Mouse (Mus musculus): Measurements from ENCODE around the gene Wfikkn2.
"Not testable (repeated sequence)": the region's sequence is repeated elsewhere in the genome, so short reads cannot be mapped to it uniquely, and the experiment has no call there.

The Wfikkn2 gene

GRCm38 (mm10) chr11:94245955-94246788, at the start of gene Wfikkn2:
TSS of gene Wfikkn2 (minus strand) at chr11:94246005.
- no peak for DNase-seq (ENCODE audit: low spot score)

GRCm38 (mm10) chr11:94294996-94295845, 49.4 kb upstream of the Wfikkn2 start:
- DNase-seq (ENCODE audit: low spot score): no peak

- DNase-seq (ENCODE audit: low spot score): no peak
These were observed 44.4 kb upstream of the Wfikkn2 start for GRCm38 (mm10) chr11:94290062-94290740.

DNA sequence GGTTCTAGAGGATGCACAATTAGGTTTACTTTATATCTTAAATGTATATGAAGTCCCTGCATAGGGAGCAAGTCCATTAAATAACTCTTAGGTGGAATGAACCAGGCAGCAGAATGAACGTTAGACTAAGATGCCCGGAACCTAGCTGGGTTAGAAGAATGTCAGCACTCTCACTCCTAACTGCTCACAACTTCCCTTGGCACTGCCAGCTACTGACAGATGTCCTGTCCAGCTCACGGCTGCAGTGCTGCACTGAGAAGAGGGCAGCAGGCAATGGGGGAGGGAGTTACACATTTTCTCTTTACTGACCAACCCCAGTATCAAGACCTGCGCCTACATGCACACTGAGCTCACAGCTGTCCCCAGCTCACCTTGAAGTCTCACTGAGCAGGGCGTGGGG, 41.3 kb upstream of the Wfikkn2 start:
- DNase-seq (ENCODE audit: low spot score): no peak

GRCm38 (mm10) chr11:94285886-94286574, 40.2 kb upstream of the Wfikkn2 start:
- no peak for DNase-seq (ENCODE audit: low spot score)

GRCm38 (mm10) chr11:94283536-94284099, 37.8 kb upstream of the Wfikkn2 start:
- DNase-seq (ENCODE audit: low spot score): no peak

- no peak for DNase-seq (ENCODE audit: low spot score)
These were observed 36.5 kb upstream of the Wfikkn2 start for GRCm38 (mm10) chr11:94282291-94282690.

DNA sequence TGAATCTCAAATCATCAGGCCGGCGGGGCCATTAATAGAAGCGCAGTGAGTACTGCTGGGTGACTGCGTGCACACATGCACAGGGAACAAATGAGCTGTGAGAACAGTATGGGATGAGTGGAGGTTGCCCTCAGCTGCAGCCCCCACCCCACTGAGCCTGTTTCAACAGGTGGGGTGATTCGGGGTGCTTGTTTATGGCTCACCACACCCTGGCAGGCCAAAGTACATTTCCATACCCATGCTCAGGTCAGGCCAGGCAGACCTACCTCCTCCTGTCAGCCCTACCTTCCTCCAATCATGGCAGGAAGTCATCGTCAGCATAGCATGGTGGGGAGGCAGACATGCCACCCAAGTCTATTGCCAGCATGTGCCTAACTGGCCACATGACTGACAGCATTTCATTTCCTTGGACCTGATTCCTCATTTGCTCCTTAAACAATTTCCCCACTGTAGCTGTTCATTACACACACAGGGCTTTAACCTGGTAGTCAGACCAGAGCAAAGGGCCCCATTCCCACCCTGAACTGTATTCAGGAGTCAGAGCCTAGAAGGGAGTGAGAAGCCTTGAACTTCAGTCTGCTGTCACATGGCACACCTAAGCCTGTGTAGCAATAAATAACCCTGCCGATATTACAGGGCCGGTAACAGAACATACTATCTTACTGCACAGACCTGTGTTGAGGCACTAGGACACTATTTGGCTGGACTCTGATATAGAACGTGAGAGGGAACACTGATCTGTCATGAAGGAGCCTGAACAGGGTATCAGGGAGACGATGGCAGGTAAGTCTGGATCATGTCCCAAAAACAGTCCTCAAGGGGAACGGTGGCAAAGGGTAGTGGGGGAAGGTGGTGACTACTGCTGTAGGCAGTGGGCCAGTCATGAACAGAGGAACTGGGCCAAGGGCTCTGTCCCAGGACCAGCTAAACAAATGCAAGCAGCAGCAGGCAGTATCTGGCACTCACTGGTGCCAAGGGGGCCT, 35.7 kb upstream of the Wfikkn2 start, which contains the start of gene Gm21885:
Gene Gm21885, plus strand, starts transcription at position 675 of the 983 bp plus-strand sequence.
- DNase-seq (ENCODE audit: low spot score): no peak

GRCm38 (mm10) chr11:94276869-94277337, 31.1 kb upstream of the Wfikkn2 start:
- DNase-seq (ENCODE audit: low spot score): peak; percentile 87

- DNase-seq (ENCODE audit: low spot score): no peak
These were observed 29.9 kb upstream of the Wfikkn2 start for GRCm38 (mm10) chr11:94275686-94276085.

- DNase-seq (ENCODE audit: low spot score): no peak
These were observed 29.4 kb upstream of the Wfikkn2 start for GRCm38 (mm10) chr11:94275226-94275625.

DNA sequence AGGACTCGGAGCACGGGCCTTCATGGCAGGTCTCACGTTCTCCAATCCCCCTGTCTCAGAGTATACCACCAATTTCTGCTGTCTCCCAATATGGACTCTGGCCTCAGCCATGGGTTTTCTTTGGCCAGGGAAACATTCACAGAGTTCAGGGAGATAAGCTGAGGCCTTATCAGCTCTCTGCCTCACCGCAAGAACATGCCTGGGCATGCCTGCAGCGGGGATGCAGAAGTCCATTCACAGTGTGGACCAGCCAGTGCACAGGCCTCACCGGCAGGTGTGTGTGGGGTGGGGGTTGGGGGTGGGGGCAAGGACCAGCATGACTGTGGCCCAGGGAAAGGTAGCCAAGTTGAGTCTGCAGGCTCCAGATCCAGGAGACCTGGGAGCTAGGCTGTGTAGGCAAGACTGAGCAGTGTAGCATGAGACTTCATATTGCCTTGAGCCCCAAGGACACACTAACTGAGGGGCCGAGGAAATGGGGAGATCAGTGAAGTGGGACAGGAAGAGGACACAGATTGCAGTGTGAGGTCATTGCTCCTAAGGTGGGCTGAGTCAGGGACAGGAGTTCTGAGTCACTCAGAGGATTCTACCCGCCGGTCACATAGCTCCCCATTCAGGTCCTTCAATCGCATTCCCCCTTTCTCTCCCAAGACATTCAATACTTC, 28.5 kb upstream of the Wfikkn2 start:
- peak; percentile 22 for DNase-seq (ENCODE audit: low spot score)

- DNase-seq (ENCODE audit: low spot score): no peak
These were observed 27.4 kb upstream of the Wfikkn2 start for GRCm38 (mm10) chr11:94272960-94273927.

DNA sequence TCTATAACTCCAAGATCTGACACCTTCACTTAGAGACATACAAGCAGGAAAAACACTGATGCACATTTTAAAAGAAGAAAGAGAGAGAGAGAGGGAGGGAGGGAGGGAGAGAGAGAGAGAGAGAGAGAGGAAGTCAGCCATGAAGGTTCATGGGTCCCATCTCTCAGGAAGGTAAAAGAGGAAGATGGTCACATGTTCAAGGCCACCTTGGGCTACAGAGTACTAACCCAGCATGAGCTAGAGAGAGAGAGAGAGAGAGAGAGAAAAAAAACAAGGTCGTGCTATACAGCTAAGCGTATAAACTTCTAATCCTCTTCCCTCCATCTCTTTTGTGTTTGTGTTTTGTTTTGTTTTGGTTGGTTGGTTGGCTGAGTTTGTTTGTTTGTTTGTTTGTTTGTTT, 25.2 kb upstream of the Wfikkn2 start:
- no peak for DNase-seq (ENCODE audit: low spot score)

- no peak for DNase-seq (ENCODE audit: low spot score)
These were observed 24.1 kb upstream of the Wfikkn2 start for GRCm38 (mm10) chr11:94269906-94270305.

GRCm38 (mm10) chr11:94268761-94269160, 23.0 kb upstream of the Wfikkn2 start:
- DNase-seq (ENCODE audit: low spot score): no peak

DNA sequence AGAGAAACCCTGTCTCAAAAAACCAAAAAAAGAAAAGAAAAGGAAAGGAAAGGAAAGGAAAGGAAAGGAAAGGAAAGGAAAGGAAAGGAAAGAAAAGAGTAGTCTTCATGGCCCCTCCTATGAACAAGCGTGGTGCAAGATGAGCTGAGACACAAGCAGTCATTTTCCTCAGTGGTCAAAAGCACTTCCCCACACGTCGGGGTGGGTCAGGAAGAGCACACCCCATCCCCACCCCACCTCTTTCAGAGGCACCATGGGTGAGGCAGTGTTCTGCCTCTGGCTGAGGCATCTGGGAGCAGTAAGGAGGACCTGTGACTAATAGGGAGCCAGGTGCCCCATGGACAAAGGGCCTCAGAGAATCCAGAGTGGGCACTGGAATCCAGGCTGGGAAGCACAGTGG, 20.4 kb upstream of the Wfikkn2 start:
- not testable (repeated sequence) for DNase-seq (ENCODE audit: low spot score)

GRCm38 (mm10) chr11:94265134-94265785, 19.5 kb upstream of the Wfikkn2 start:
- DNase-seq (ENCODE audit: low spot score): peak; percentile 59

Measured in ovary, postnatal 36 days (tissue).